Mouse (Mus musculus) urinary bladder, postnatal 36 days (tissue): ENCODE results near the gene Mpg.

Source experiments
- DNase-seq, 2 experiments: peaks; one replicate each; pipeline ENCODE4 v3.0.0; 2022; ENCODE audit warnings: low spot score in 2 of 2, mixed read lengths in 1 of 2

The Mpg gene

GRCm38 (mm10) chr11:32256566-32256965 lies 30.3 kb downstream of the Mpg start:
- no peak for DNase-seq

- no peak for DNase-seq
Observed at GRCm38 (mm10) chr11:32262674-32263415, 36.5 kb downstream of the Mpg start.

- DNase-seq = no peak
Observed at GRCm38 (mm10) chr11:32265117-32265738, 38.9 kb downstream of the Mpg start.

- DNase-seq = no peak
Observed at GRCm38 (mm10) chr11:32266194-32266593, 39.9 kb downstream of the Mpg start.

GRCm38 (mm10) chr11:32266776-32267175 lies 40.5 kb downstream of the Mpg start:
- no peak for DNase-seq

- DNase-seq = peak; percentile 92 to 97
Observed at GRCm38 (mm10) chr11:32267188-32267884, 41.0 kb downstream of the Mpg start, which contains the start of gene Nprl3. Gene Nprl3 (minus strand): TSS chr11:32267707.

- DNase-seq = no peak
Observed at GRCm38 (mm10) chr11:32267964-32268363, 41.7 kb downstream of the Mpg start.

GRCm38 (mm10) chr11:32268952-32269351 lies 42.6 kb downstream of the Mpg start:
- DNase-seq = no peak

GRCm38 (mm10) chr11:32271178-32271577 lies 44.9 kb downstream of the Mpg start:
- no peak for DNase-seq

GRCm38 (mm10) chr11:32276347-32276746 lies 50.0 kb downstream of the Mpg start, which contains the start of gene Hba-x:
Gene Hba-x (plus strand): TSS chr11:32276400.
- DNase-seq = no peak

GRCm38 (mm10) chr11:32277736-32278457 lies 51.6 kb downstream of the Mpg start:
- no peak for DNase-seq

GRCm38 (mm10) chr11:32278458-32278957 lies 52.2 kb downstream of the Mpg start:
- DNase-seq = no peak

GRCm38 (mm10) chr11:32280646-32281045 lies 54.3 kb downstream of the Mpg start:
- DNase-seq = no peak

- no peak for DNase-seq
Observed at GRCm38 (mm10) chr11:32281416-32282144, 55.3 kb downstream of the Mpg start.
